Mouse (Mus musculus): ENCODE measurements around the gene Scmh1. TPM values are rescaled to one million over a fixed set of nuclear protein-coding genes. Genes with fewer than 3 reads are reported as not detected.
A peak's percentile ranks its signal among the peaks of the same experiment; 100 is the strongest.

Scmh1 gene
- 82.6 and 93.1 TPM in 2 replicates for polyA plus RNA-seq (2015; fragmentation: Nextera tagmentation; extraction: Ambion mirVana)

- peak within 1 kb of the TSS; percentile 98 for H3K4me3 ChIP-seq
- peak; percentile 78 for ATAC-seq (ENCODE audit: low read depth)
- H3K4me1 ChIP-seq (replicated peaks), result peaks cover 27% of the 10 kb centered on the region
- H3K9me3 ChIP-seq, result no peaks in the 10 kb centered on the region
- H3K27me3 ChIP-seq, result no peaks in the 10 kb centered on the region
- no peaks in the 10 kb centered on the region for H3K36me3 ChIP-seq
- peak within 1 kb of the TSS; percentile 68 for H3K4me2 ChIP-seq
- WGBS, result under 1% methylated on average over 56 of the region's 102 CpGs
- peak within 1 kb of the TSS; percentile 99 for H3K9ac ChIP-seq
- H3K27ac ChIP-seq (replicated peaks), result peak within 1 kb of the TSS; percentile 97
These were observed at the start of gene Scmh1 for GRCm38 (mm10) chr4:120405144-120405805. TSS of gene Scmh1 (plus strand) at chr4:120405281.

DNA sequence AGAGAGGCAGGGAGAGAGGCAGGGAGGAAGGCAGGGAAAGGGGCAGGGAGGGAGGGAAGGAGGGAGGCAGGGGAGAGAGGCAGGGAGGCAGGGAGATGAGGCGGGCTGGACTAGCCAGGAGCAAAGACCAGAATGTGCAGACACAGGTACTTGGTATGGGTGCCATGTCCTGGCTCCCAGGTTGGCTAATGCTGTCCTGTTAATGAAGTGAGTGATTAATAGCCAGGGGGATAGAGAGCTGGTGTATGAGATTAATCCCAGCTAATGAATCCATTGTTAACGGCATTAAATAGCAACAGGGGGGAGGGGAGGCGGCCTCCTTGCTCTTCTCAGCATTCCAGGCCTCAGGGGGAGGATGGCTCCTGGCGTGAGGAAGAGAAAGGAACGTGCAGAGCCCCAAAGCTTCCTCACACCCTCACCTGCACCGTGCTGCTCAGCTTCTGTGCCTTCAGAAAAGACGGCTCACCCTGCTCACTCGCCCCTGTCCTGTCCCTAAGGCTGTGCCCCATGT lies 45.0 kb upstream of the Scmh1 start:
- Histone ChIP-seq H3K4me3 (no peak overlapping the region), H3K27me3 (peaks cover 10% of the 10 kb centered on the region; the same call in 1 of the 2 replicates), H3K4me2 (no peak overlapping the region), H3K36me3 (no peaks in the 10 kb centered on the region), H3K9me3 (no peaks in the 10 kb centered on the region), H3K9ac (no peak overlapping the region), H3K4me1 (replicated peaks) (peaks cover 25% of the 10 kb centered on the region), H3K27ac (replicated peaks) (peak overlapping the region; percentile 67)
- peak; percentile 69 for ATAC-seq (ENCODE audit: low read depth)
- 8% methylated on average over 8 of the region's 8 CpGs for WGBS

DNA sequence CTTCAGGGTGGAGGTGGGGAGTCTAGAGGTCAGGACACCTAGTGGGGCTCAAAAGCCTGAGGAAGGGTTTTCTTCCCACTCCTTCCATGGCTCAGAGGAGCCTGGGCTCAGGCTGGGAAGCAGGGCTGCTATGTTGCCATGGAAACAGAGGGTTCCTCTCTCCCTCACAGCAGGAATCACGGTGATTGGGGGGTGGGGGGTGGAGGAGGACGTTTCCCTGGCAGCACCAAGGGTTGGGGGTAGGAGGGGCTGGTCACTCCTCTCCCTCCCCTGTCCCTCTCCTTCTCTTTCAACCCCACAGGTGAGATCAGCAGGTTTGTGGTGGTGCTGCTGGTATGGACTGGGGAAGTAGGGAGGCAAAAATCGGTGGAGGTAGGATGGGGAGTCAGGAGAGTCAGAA lies 40.4 kb upstream of the Scmh1 start:
- Histone ChIP-seq H3K9ac (no peak overlapping the region), H3K27me3 (0 out of 2 replicates have a peak, but pooled peaks cover 5% of the 10 kb centered on the region), H3K9me3 (no peaks in the 10 kb centered on the region), H3K4me2 (peak overlapping the region; percentile 30), H3K27ac (replicated peaks) (0 out of 2 replicates have a peak overlapping the region, but pooled peaks have one; percentile 42), H3K4me1 (replicated peaks) (peaks cover 49% of the 10 kb centered on the region), H3K36me3 (no peaks in the 10 kb centered on the region), H3K4me3 (no peak overlapping the region)
- 0% methylated on average over 3 of the region's 3 CpGs for WGBS
- peak; percentile 48 for ATAC-seq (ENCODE audit: low read depth)

DNA sequence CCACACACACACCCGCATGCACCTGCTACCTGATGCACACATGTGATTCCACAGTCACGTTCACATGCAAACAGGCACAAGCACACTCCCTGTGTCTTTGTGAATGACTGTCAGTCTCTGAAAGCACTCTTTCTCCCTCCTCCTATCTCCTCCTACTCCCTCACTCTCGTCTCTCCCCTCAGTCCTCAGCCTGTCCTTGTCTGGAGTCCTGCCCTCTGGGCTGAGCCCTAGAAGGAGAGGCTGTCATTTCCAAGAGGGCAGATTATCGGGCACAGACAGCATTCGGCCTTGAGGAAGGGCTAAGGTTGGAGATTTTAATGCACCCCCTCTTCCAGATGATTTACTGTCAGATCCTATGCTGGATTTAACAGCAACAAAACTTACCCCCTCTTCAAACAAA lies 39.6 kb upstream of the Scmh1 start:
- H3K9ac ChIP-seq, result no peak overlapping the region
- H3K27ac ChIP-seq (replicated peaks), result 0 out of 2 replicates have a peak overlapping the region, but pooled peaks have one; percentile 42
- no peaks in the 10 kb centered on the region for H3K36me3 ChIP-seq
- no peaks in the 10 kb centered on the region for H3K9me3 ChIP-seq
- no peak overlapping the region for H3K4me2 ChIP-seq
- H3K4me1 ChIP-seq (replicated peaks), result peaks cover 50% of the 10 kb centered on the region
- H3K27me3 ChIP-seq, result 0 out of 2 replicates have a peak, but pooled peaks cover 5% of the 10 kb centered on the region
- ATAC-seq (ENCODE audit: low read depth), result no peak
- 31% methylated on average over 5 of the region's 5 CpGs for WGBS
- H3K4me3 ChIP-seq, result no peak overlapping the region

- WGBS, result 90% methylated on average over 2 of the region's 2 CpGs
- no peaks in the 10 kb centered on the region for H3K9me3 ChIP-seq
These were observed 37.0 kb upstream of the Scmh1 start for GRCm38 (mm10) chr4:120368031-120368430.

DNA sequence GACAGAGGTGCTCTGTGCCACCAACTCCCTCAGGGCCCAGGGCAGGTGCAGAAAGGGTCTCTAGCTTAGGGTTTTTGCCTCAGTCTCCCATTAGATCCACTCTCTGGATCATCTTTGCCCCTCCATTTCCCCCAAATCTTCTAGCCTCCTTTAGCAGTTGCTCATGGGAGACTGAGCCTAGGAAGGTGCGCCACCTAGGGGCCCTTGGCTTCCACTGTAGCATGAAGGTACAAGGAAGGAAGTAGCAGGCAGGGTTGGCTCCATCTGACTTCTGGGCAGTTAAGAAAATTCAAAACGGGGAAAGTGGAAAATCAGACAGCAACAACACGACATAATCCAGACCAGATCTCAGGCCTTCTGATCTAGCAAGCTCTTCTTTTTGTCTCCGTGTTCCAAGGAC lies 36.4 kb upstream of the Scmh1 start:
- Histone ChIP-seq H3K4me1 (replicated peaks) (peaks cover 58% of the 10 kb centered on the region), H3K9me3 (no peaks in the 10 kb centered on the region), H3K27me3 (no peaks in the 10 kb centered on the region), H3K27ac (replicated peaks) (no peak overlapping the region; the same call in 1 of the 2 replicates), H3K4me2 (no peak overlapping the region), H3K9ac (no peak overlapping the region), H3K36me3 (no peaks in the 10 kb centered on the region), H3K4me3 (no peak overlapping the region)
- ATAC-seq (ENCODE audit: low read depth), result no peak
- WGBS, result 14% methylated on average over 4 of the region's 4 CpGs

More at GRCm38 (mm10) chr4:120368031-120368430, 37.0 kb upstream of the Scmh1 start:
- Histone ChIP-seq H3K36me3 (no peaks in the 10 kb centered on the region), H3K4me3 (no peak overlapping the region), H3K4me2 (no peak overlapping the region), H3K9ac (no peak overlapping the region), H3K27me3 (no peaks in the 10 kb centered on the region), H3K4me1 (replicated peaks) (peaks cover 52% of the 10 kb centered on the region), H3K27ac (replicated peaks) (no peak overlapping the region)
- ATAC-seq (ENCODE audit: low read depth), result no peak

DNA sequence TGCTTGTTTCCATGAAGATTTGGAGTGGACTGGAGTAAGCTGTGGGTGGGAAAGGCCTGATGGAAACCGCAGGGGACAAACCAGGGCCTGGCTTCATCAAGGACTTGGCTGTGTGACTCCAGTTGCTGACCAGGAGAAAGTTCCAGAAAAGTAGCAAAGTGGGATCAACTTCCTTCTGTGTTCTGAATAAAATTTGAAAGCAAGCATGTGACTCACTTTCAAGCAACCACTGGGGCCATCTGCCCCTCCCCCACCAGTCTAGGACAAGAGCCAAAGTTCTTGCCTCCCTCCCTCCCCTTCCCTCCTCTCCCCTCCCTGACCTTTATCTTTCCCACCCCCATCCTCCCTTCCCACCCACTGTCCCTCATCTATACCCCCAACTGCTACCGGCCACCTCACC lies 35.9 kb upstream of the Scmh1 start:
- Histone ChIP-seq H3K4me3 (no peak overlapping the region), H3K9ac (0 out of 2 replicates have a peak overlapping the region, but pooled peaks have one; percentile 12), H3K36me3 (no peaks in the 10 kb centered on the region), H3K27ac (replicated peaks) (peak overlapping the region; percentile 72), H3K4me2 (0 out of 2 replicates have a peak overlapping the region, but pooled peaks have one; percentile 2), H3K9me3 (no peaks in the 10 kb centered on the region), H3K27me3 (no peaks in the 10 kb centered on the region), H3K4me1 (replicated peaks) (peaks cover 62% of the 10 kb centered on the region)
- WGBS, result 31% methylated on average over 2 of the region's 2 CpGs
- no peak for ATAC-seq (ENCODE audit: low read depth)

- Histone ChIP-seq H3K4me1 (replicated peaks) (peaks cover 59% of the 10 kb centered on the region), H3K4me3 (no peak overlapping the region), H3K4me2 (peak overlapping the region; percentile 2), H3K36me3 (no peaks in the 10 kb centered on the region), H3K9ac (no peak overlapping the region; the same call in 1 of the 2 replicates), H3K27me3 (no peaks in the 10 kb centered on the region), H3K9me3 (no peaks in the 10 kb centered on the region), H3K27ac (replicated peaks) (peak overlapping the region; percentile 72)
- peak; percentile 76 for ATAC-seq (ENCODE audit: low read depth)
- 9% methylated on average over 10 of the region's 10 CpGs for WGBS
These were observed 35.2 kb upstream of the Scmh1 start for GRCm38 (mm10) chr4:120369861-120370366.

- 67% methylated on average over 3 of the region's 3 CpGs for WGBS
- Histone ChIP-seq H3K9ac (0 out of 2 replicates have a peak overlapping the region, but pooled peaks have one; percentile 17), H3K4me3 (no peak overlapping the region), H3K36me3 (no peaks in the 10 kb centered on the region), H3K4me2 (no peak overlapping the region), H3K4me1 (replicated peaks) (peaks cover 50% of the 10 kb centered on the region), H3K27me3 (no peaks in the 10 kb centered on the region), H3K27ac (replicated peaks) (0 out of 2 replicates have a peak overlapping the region, but pooled peaks have one; percentile 13), H3K9me3 (no peaks in the 10 kb centered on the region)
- no peak for ATAC-seq (ENCODE audit: low read depth)
These were observed 32.2 kb upstream of the Scmh1 start for GRCm38 (mm10) chr4:120372838-120373237.

GRCm38 (mm10) chr4:120373813-120374212 lies 31.3 kb upstream of the Scmh1 start:
- WGBS, result 49% methylated on average over 4 of the region's 4 CpGs
- Histone ChIP-seq H3K27ac (replicated peaks) (peak overlapping the region; percentile 15; the same call in 1 of the 2 replicates), H3K9me3 (no peaks in the 10 kb centered on the region), H3K4me3 (no peak overlapping the region), H3K27me3 (no peaks in the 10 kb centered on the region), H3K9ac (no peak overlapping the region), H3K36me3 (no peaks in the 10 kb centered on the region), H3K4me1 (replicated peaks) (peaks cover 42% of the 10 kb centered on the region), H3K4me2 (no peak overlapping the region)
- ATAC-seq (ENCODE audit: low read depth), result no peak

DNA sequence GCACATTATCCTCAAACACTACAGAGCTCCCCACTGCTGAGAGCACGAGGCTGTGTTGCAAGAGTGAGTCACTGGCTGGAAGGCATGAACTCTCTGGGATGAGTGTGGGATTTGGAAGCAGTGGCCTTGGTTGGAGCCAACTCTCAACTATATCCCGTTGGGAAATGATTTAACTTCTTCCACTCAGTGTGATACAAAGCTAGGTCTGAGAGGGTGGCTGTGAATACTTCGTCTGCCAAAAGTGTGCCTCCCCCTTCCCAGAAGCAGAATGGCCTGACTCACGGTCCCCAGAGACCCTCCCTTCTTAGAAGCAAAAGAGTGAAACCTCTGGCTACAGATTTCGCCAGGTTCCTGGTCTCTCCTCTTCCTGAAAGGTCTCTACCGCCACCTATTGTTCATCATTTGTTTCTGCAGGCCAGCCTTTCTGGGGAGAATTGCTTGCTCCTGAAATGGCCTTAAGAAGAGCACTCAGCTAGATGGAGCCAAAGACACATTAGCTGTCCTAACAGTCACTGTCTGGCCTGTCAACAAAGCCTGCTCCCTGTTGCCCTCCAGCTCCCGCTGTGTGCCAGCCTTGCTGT lies 24.2 kb upstream of the Scmh1 start:
- Histone ChIP-seq H3K9ac (no peak overlapping the region), H3K4me2 (no peak overlapping the region), H3K4me1 (replicated peaks) (peaks cover 8% of the 10 kb centered on the region), H3K9me3 (no peaks in the 10 kb centered on the region), H3K36me3 (no peaks in the 10 kb centered on the region), H3K27me3 (peaks cover 6% of the 10 kb centered on the region; the same call in 1 of the 2 replicates), H3K4me3 (no peak overlapping the region), H3K27ac (replicated peaks) (0 out of 2 replicates have a peak overlapping the region, but pooled peaks have one; percentile 34)
- ATAC-seq (ENCODE audit: low read depth), result peak; percentile 88
- WGBS, result 11% methylated on average over 7 of the region's 7 CpGs

- no peaks in the 10 kb centered on the region for H3K9me3 ChIP-seq
- no peak overlapping the region for H3K27ac ChIP-seq (replicated peaks)
- no peak overlapping the region for H3K4me3 ChIP-seq
- H3K4me1 ChIP-seq (replicated peaks), result peaks cover 12% of the 10 kb centered on the region
- H3K36me3 ChIP-seq, result no peaks in the 10 kb centered on the region
- H3K9ac ChIP-seq, result no peak overlapping the region
- 91% methylated on average over 2 of the region's 2 CpGs for WGBS
- no peak overlapping the region for H3K4me2 ChIP-seq
- 0 out of 2 replicates have a peak, but pooled peaks cover 6% of the 10 kb centered on the region for H3K27me3 ChIP-seq
- no peak for ATAC-seq (ENCODE audit: low read depth)
These were observed 19.6 kb upstream of the Scmh1 start for GRCm38 (mm10) chr4:120385496-120385895.
